Mouse (Mus musculus) heart, postnatal 0 days (tissue): ENCODE results near the gene Ece1. TPM values are rescaled to one million over a fixed set of nuclear protein-coding genes. Genes with fewer than 3 reads are reported as not detected.

Experiments
- ATAC-seq: fragments of 200-750 bp; cut with Nextera tagmentation; 2 replicates; pipeline ENCODE4 v1.8.0; 2017; ENCODE audit warnings: low read depth, moderate number of reproducible peaks, moderate library complexity; ENCODE audit not compliant: insufficient read depth
- DNase-seq: peaks from one replicate; pipeline ENCODE4 v3.0.0-alpha.2; 2016; ENCODE audit warnings: low spot score
- H3K27ac ChIP-seq: fragments of 300-500 bp; sonication (generic); 2 replicates; pipeline ENCODE4 v1.5.1; 2014; ENCODE audit warnings: low read depth, mild to moderate bottlenecking
- H3K27me3 ChIP-seq: fragments of 300-500 bp; sonication (generic); 2 replicates; pipeline ENCODE4 v1.6.1; 2014; ENCODE audit warnings: low read length, mixed read lengths; ENCODE audit not compliant: control insufficient read depth, insufficient read depth
- H3K36me3 ChIP-seq: fragments of 300-500 bp; sonication (generic); replicated peaks from 2 replicates; pipeline ENCODE4 v1.6.1; 2014; ENCODE audit warnings: low read length, mixed read lengths; ENCODE audit not compliant: control insufficient read depth, insufficient read depth
- H3K4me1 ChIP-seq: fragments of 300-500 bp; sonication (generic); 2 replicates; pipeline ENCODE4 v1.6.1; 2014; ENCODE audit warnings: antibody characterized with exemption; ENCODE audit not compliant: control insufficient read depth, insufficient read depth
- H3K4me2 ChIP-seq: fragments of 300-500 bp; sonication (generic); 2 replicates; pipeline ENCODE4 v1.6.1; 2014; ENCODE audit warnings: low read depth, mild to moderate bottlenecking, low read length, moderate library complexity
- H3K4me3 ChIP-seq: fragments of 300-500 bp; sonication (generic); 2 replicates; pipeline ENCODE4 v1.5.1; 2014; ENCODE audit warnings: low read depth, low read length
- H3K9ac ChIP-seq: fragments of 300-500 bp; sonication (generic); replicated peaks from 2 replicates; pipeline ENCODE4 v1.6.1; 2014; ENCODE audit warnings: low read depth, low read length, mixed read lengths
- H3K9me3 ChIP-seq: fragments of 300-500 bp; sonication (generic); replicated peaks from 2 replicates; pipeline ENCODE4 v1.6.1; 2016; ENCODE audit warnings: low read length; ENCODE audit not compliant: control insufficient read depth
- CTCF ChIP-seq: IDR thresholded peaks from 2 replicates; pipeline ENCODE4 v1.5.1; 2016; ENCODE audit warnings: antibody characterized with exemption, control low read depth, low read depth
- EP300 ChIP-seq: IDR thresholded peaks from 2 replicates; pipeline ENCODE4 v1.6.1; 2016; ENCODE audit warnings: antibody characterized with exemption, low read depth
- WGBS: fragments of 180-500 bp; shearing (Covaris S2); extraction: QIAGEN DNeasy Blood & Tissue Kit; methylation state at CpG from one replicate; pipeline ENCODE4 v1.1.7; 2014; 5-methylcytosine and 5-hydroxymethylcytosine counted together
- polyA plus RNA-seq: library from polyadenylated mRNA; unstranded; fragments of >200 nt; fragmentation: Nextera tagmentation; extraction: Ambion mirVana; gene quantifications from 2 replicates; pipeline ENCODE4 v1.2.1, GENCODE M21; 2015
- total RNA-seq: library from RNA; depleted of rRNA; stranded (reverse); fragments of >200 nt; gene quantifications from 2 replicates; pipeline ENCODE4 v1.2.3, GENCODE M21; 2014; ENCODE audit warnings: low replicate concordance

Ece1 gene
- total and polyA plus RNA-seq, 2 experiments from 2014 or later, result 35.4 to 140 TPM

GRCm38 (mm10) chr4:137882663-137883062 lies 20.6 kb downstream of the Ece1 start:
- H3K4me3 ChIP-seq, result no peak overlapping the region
- H3K9ac ChIP-seq, result no peak overlapping the region
- no peaks in the 10 kb centered on the region for H3K4me1 ChIP-seq
- H3K4me2 ChIP-seq, result no peak overlapping the region
- no peaks in the 10 kb centered on the region for H3K27me3 ChIP-seq
- TF ChIP-seq EP300 (no peak), CTCF (no peak)
- H3K27ac ChIP-seq, result no peak overlapping the region
- WGBS, result 73% methylated on average over 9 of the region's 9 CpGs
- no peaks in the 10 kb centered on the region for H3K9me3 ChIP-seq
- ATAC-seq (no peak), DNase-seq (no peak)
- H3K36me3 ChIP-seq, result no peaks in the 10 kb centered on the region

GRCm38 (mm10) chr4:137883513-137884150 lies 21.6 kb downstream of the Ece1 start:
- no peak for ATAC-seq

GRCm38 (mm10) chr4:137887337-137887992 lies 25.4 kb downstream of the Ece1 start:
- H3K27ac ChIP-seq, result no peak overlapping the region
- H3K4me1 ChIP-seq, result 0 out of 2 replicates have a peak, but pooled peaks cover 5% of the 10 kb centered on the region

More at GRCm38 (mm10) chr4:137883513-137884150, 21.6 kb downstream of the Ece1 start:
- H3K36me3 ChIP-seq, result no peaks in the 10 kb centered on the region
- H3K9ac ChIP-seq, result no peak overlapping the region
- no peaks in the 10 kb centered on the region for H3K9me3 ChIP-seq
- no peaks in the 10 kb centered on the region for H3K4me1 ChIP-seq
- WGBS, result 77% methylated on average over 8 of the region's 8 CpGs
- H3K4me3 ChIP-seq, result no peak overlapping the region
- no peaks in the 10 kb centered on the region for H3K27me3 ChIP-seq
- no peak overlapping the region for H3K27ac ChIP-seq
- no peak overlapping the region for H3K4me2 ChIP-seq
- TF ChIP-seq EP300, result no peak
- no peak for DNase-seq

GRCm38 (mm10) chr4:137887993-137888388 lies 26.0 kb downstream of the Ece1 start:
- 0 out of 2 replicates have a peak, but pooled peaks cover 5% of the 10 kb centered on the region for H3K4me1 ChIP-seq
- H3K27me3 ChIP-seq, result no peaks in the 10 kb centered on the region
- 59% methylated on average over 8 of the region's 8 CpGs for WGBS
- DNase-seq (no peak), ATAC-seq (peak; percentile 39; the same call in 1 of the 2 replicates)
- no peak overlapping the region for H3K4me2 ChIP-seq
- H3K27ac ChIP-seq, result no peak overlapping the region
- no peaks in the 10 kb centered on the region for H3K9me3 ChIP-seq
- H3K4me3 ChIP-seq, result no peak overlapping the region
- no peak for TF ChIP-seq CTCF
- TF ChIP-seq EP300, result no peak
- H3K9ac ChIP-seq, result no peak overlapping the region
- no peaks in the 10 kb centered on the region for H3K36me3 ChIP-seq

More at GRCm38 (mm10) chr4:137887337-137887992, 25.4 kb downstream of the Ece1 start:
- ATAC-seq, result no peak
- DNase-seq, result no peak
- WGBS, result 61% methylated on average over 10 of the region's 10 CpGs
- H3K9me3 ChIP-seq, result no peaks in the 10 kb centered on the region
- H3K9ac ChIP-seq, result no peak overlapping the region
- H3K36me3 ChIP-seq, result no peaks in the 10 kb centered on the region
- H3K4me2 ChIP-seq, result no peak overlapping the region
- TF ChIP-seq EP300, result no peak
- TF ChIP-seq CTCF, result no peak
- no peak overlapping the region for H3K4me3 ChIP-seq
- H3K27me3 ChIP-seq, result no peaks in the 10 kb centered on the region

- ATAC-seq (no peak; the same call in 1 of the 2 replicates), DNase-seq (no peak)
- Histone ChIP-seq H3K36me3 (no peaks in the 10 kb centered on the region), H3K9me3 (no peaks in the 10 kb centered on the region), H3K4me2 (no peak overlapping the region), H3K4me3 (no peak overlapping the region), H3K27me3 (no peaks in the 10 kb centered on the region), H3K27ac (no peak overlapping the region), H3K9ac (no peak overlapping the region), H3K4me1 (0 out of 2 replicates have a peak, but pooled peaks cover 5% of the 10 kb centered on the region)
- 51% methylated on average over 4 of the region's 4 CpGs for WGBS
- TF ChIP-seq EP300 (no peak), CTCF (peak; percentile 24; the same call in 1 of the 2 replicates)
These were observed 28.6 kb downstream of the Ece1 start for GRCm38 (mm10) chr4:137890596-137890995.
